Mouse (Mus musculus) retina, postnatal 7 days (tissue): ENCODE measurements around the gene Spata22.
A peak's percentile ranks its signal among the peaks of the same experiment; 100 is the strongest.
"Not testable (repeated sequence)": the region's sequence is repeated elsewhere in the genome, so short reads cannot be mapped to it uniquely, and the experiment has no call there.

Experiments
- DNase-seq: peaks from one replicate; pipeline ENCODE4 v3.0.0-alpha.2; 2012; ENCODE audit warnings: low read depth, low spot score

The Spata22 gene

DNA sequence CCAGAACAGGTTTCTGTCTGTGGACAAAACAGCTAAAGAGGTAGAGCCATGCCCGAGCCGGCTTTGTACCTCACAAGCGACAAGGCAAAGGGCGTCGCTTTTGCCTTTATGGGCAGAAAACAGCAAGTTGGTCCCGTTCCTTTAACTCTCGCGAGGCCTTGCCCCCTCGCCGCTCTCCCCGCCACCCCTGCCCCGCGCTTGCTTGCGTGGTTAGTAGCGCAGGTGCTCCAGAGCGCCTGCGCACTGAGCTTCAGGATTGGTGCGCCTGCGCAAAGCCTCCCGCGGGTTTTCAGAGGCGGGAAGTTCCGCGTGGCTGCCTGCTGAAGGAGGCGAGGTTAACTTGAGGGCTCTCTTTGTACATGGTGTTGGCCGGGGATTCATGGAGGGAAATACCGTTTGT lies at the start of gene Spata22, which contains the start of the genes Aspa and Gm49340:
Gene Spata22, plus strand, starts transcription at position 300 of the 400 bp plus-strand sequence.
Gene Aspa, minus strand, starts transcription at position 155 of the 400 bp plus-strand sequence.
Gene Gm49340, plus strand, starts transcription at position 300 of the 400 bp plus-strand sequence.
- no peak for DNase-seq

DNA sequence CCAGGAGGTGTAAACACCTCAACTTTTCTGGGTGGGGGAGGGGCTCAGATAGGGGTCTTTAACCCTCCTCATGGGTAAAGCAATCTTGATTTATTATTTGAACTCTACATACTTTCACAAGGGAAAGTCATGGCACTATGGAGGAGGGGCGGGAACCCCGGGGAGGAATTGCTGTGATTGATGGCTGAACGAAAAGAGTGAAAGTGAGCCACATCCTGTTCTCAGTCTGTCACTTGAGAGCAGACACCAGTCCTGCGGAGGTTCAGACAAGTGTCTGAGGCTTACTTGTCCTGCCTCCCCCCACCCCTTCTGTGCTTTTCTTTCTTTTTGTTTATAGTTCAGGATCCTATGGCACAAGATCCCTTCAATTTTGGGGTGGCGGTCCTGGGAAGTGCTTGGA lies 48.8 kb upstream of the Spata22 start:
- DNase-seq: no peak

GRCm38 (mm10) chr11:73281528-73282027 lies 48.0 kb upstream of the Spata22 start:
- peak; percentile 34 for DNase-seq

DNA sequence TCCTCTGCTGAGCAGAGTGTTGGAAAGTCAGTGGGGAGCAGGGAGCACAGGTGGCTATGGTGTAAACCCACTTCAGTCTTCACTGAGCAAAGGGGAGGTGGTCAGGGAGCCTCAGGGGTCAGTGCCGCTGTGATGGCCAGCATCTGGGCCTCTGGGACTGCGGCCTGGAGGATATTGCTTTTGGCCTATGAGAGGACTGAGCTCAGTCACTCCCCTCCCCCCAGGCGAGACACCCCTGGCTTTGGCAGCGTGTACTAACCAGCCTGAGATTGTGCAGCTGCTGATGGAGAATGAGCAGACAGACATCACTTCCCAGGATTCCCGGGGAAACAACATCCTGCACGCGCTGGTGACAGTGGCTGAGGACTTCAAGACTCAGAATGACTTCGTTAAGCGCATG lies 46.2 kb upstream of the Spata22 start:
- DNase-seq: no peak

DNA sequence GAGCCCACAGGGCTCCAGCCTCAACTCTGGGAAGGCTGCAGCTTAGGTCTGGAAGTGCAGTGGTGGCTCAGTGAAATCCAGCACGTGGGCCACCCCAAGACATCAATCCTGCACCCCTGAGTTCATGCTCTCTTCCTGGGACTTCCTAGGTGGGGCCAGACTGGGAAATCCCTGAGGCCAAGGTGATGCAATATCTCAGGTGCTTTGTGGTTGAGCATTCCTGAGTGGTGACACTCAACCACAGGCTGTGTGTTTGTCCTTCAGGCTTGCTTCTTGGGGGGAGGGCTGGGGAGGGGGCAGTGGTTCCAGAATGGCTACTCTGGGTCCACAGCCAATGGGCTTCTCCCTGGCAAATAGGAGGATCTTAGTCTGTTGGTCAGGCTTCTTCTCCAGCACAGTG lies 45.6 kb upstream of the Spata22 start:
- no peak for DNase-seq

- DNase-seq: no peak
These were observed 45.2 kb upstream of the Spata22 start for GRCm38 (mm10) chr11:73284351-73284750.

DNA sequence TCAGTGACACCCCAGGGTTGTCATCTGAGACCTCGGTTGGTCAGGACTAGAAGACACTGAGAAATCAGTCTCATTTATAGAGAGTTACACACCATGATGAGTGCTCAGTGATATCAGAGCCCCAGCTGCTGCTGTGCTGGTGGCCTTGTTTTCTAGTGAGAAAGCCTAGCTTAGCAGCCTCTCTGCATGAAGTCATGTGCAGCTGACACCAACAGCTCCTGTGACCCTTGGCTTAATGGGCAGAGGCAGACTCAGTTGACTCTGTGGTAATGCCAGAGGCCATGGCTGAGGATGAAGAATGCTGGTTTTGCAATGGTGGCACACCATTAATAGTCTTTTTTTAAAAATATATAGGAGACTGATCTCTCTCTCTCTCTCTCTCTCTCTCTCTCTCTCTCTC lies 39.9 kb upstream of the Spata22 start:
- no peak for DNase-seq

DNA sequence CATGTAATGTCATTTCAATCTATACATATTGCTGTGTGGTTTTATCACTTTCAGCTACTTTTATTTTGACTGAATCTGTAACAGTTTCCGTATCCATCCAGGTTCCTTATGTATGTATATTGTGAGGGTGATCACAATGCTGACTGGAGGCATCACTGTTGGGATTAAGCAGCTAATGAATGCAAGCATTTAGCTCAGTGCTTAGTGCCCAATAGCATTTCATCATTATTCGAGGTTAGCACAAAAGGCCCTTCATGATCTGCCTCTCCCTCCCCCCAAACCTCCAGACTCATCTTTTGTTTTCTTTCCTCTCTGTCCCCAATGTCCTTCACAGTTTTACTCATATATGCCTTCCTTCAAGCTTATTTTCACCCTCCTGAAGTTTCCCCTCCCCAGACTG lies 26.4 kb upstream of the Spata22 start:
- DNase-seq: no peak

DNA sequence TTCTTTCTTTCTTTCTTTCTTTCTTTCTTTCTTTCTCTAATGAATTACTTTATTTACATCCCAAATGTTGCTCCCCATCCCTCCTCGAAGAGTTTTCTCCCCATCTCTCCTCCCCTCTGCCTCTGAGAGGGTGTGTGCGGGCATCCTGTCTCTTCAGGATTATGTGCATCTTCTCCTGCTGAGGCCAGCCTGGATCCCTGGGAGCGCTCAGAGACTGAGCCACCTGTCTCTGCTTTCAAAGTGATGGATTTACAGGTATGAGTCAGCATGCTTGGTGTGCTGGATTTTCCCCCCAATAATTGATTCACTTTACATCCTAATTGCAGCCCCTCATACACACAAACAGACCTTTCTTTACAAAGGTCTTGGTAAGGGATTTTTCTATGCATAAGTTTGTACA lies 13.6 kb upstream of the Spata22 start:
- no peak for DNase-seq

DNA sequence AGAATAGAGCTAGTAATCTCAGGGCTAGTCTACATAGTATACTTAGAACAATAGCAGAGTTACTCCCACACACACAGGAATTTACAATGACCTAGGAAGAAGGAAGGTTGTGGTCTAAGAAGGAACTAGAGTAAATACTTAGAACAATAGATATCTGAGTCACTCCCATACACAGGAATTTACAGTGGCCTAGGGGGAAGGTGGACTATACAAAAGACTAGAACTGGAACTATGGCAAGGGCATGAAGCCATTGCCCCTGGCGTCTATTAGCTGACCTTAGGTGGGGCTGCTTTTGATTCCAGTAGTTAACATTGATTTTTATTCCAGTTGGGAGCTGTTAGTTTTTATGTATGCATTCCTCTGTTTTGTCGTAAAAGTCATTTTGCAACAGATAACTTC lies 11.0 kb upstream of the Spata22 start:
- not testable (repeated sequence) for DNase-seq

GRCm38 (mm10) chr11:73321064-73321463 lies 8.5 kb upstream of the Spata22 start:
- DNase-seq: not testable (repeated sequence)

DNA sequence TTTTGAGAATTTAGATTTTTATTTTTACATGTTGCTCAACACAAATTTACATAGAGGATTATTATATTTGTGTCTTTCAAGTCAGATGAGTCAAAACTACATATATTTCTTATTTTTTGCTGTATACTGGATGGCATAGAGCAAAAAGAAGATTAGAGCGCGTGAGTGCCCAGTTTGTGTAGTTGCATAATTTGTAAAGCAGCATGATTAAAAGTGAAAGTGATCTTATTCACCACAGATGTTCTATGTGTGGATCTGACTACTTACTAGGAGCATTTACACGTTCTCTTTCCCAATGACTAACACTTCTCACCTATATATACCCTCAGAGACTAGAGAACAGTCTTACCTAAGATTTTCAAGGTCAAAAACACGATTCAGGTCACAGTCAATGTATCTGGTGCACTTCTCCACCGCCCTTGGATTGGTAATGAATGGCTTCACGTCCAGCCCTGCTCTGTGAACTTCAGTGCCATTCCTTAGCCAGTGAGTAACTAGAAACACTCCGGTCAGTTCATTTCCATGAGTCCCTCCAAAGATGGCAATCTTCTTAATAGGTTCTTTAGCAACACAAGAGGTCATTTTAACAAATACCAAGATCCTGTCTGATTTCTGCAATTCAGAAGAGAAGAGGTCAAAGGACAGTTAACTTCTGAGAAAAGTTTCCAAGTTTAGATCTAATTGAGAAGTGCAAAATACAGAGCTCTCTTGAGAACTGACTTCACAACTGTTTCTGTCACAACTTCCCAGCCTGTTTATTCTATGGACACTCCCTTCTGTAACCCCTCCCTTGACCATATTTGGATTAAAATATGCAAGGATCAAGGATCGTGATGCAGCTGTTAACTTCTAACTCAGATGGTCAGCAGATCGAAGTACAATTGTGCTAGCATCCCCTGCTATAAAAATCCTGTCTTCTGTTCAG lies 5.4 kb upstream of the Spata22 start:
- DNase-seq: no peak

DNA sequence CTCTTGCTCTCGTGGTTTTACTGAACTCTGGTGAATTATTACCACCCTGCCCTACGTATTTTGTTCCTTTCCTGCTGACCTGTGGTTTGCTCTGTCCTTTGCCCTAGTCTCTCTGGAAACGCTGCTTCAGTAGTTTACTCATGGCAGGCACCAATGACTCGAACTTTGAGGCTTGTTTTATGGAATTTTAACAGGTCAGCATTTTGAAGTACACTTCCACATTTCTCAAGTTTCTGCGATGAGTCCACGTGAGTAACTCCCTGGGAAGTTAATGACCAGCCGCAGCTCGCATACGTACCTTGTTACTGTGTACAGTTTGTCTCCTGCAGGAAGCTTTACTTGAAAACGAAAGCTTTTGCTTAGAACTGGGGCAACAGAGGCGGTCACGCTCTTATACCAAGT lies 3.1 kb upstream of the Spata22 start:
- no peak for DNase-seq

DNA sequence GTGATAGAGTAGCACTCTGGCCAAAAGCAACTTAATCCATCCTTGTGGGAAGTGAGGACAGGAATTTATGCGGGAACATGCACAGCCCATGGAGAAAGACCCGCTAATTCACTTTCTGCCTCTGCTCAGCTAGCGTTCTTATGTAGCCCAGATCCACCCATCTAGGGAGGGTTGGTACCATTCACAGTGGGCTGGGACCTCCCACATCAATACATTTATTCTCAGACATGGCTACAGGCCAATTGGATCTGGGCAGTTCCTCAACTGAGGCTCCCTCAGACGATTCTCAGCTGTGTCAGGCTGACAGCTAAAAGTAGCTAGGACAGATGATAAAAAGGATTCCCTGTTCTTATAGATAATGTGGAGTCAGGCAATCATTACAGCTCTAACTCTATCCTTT lies 2.2 kb upstream of the Spata22 start:
- DNase-seq: no peak

DNA sequence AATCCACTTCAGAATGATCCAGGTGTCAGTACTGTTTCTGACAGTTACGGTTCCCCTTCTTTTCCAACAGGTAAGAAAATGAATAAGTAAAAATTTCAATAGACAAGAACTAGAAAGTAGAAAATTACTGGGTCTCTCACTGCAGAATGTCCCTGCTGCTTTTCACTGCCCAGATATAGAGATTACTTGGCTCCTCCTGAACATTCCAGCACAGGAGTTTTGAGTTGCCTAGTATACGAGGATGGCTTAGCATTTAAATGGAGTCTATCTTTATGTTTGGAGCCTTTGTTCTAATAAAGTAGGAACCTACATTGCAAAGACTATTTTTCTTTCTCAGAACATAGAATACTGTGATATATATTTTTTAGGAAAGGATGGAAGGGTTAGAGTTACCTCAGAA lies 3.8 kb downstream of the Spata22 start:
- DNase-seq: no peak

DNA sequence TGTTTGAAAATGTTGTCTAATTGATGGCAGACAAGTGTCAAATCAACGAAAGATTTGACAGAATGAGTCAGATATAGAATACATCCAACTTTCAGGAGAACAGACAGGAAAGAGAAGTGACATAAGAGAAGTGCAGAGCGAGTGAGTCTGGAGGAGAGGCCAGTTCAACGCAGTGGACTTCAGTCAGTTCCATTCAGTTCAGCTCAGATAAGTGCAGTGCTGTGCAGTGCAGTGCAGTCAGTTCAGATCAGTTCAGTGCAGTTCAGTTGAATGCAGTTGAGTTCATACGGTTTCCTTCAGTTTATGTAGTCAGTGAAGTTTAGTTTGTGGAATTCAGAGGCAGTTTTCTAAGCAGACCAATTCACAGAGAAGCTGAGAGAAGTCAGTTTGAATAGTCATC lies 7.4 kb downstream of the Spata22 start:
- no peak for DNase-seq

DNA sequence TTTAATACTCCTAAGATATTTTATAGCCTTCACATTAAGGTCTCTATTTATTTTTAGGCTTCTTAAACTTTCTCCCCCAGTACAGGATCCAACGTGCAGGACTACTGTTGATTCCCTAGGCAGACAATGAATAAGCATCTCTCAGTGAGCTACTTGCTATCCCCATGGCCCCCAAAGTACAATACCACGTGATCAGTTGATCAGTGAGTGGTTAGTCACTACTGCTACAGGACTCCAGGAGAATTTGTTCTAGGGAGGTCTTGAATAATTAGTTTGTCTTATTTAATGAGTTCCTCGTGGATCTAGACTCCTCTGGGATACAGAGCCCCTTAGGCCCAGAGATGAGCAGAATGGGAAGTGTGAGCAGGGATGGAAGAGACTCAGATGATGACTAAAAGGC lies 20.9 kb downstream of the Spata22 start, which contains the start of gene Olfr20:
Gene Olfr20, plus strand, starts transcription at position 301 of the 400 bp plus-strand sequence.
- no peak for DNase-seq

DNA sequence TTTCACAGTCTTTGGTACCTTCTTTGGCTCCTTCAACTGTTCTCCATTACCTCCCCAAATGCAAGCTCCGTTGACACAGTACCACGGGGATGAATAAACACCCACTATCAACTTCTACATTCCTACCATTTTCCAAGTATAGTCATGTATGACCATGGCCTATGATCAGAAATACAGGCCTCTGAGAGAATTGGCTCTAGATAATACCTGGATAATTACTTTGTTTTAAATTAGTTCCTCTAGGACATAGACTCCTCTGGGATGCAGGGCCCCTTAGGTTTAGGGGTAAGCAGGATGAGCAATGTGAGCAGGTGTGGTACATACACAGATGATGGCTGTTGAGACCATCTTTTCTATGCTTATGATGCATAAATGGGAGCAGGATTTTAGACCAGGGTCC lies 41.4 kb downstream of the Spata22 start, which contains the start of gene Olfr376:
Gene Olfr376, plus strand, starts transcription at position 301 of the 400 bp plus-strand sequence.
- DNase-seq: no peak

DNA sequence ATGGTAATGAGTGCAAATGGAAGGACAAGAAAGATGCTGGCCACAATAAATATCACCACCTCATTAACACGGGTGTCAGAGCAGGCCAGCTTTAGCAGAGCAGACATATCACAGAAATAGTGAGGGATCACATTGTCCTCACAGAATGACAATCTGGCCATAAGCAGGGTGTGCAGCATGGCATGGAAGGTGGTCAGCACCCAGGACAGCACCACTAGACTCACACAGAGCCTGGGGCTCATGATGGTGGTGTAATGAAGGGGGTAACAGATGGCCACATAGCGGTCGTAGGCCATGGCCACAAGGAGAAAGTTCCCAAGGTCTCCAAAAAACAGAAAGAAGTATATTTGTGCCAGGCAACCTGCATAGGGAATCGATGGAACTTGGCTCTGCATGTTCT lies 65.8 kb downstream of the Spata22 start:
- DNase-seq: no peak
